Mouse (Mus musculus) CH12.LX (cell line): ENCODE measurements at regions not wholly inside any gene's neighbourhood (a gene's known extent, or its start where the extent isn't known, plus 50 kb on each side); places are given as distances from the start of the nearest gene placed in this dataset.

Source experiments
- DNase-seq: peaks from one replicate; pipeline ENCODE4 v3.0.0-alpha.2; 2013; ENCODE audit errors: extremely low read depth
- H3K27ac ChIP-seq: 2 replicates; pipeline ENCODE4 v1.5.1; 2012; ENCODE audit warnings: low read depth, mild to moderate bottlenecking, control low read depth, moderate library complexity; ENCODE audit not compliant: insufficient read depth
- H3K27me3 ChIP-seq: replicated peaks from 2 replicates; pipeline ENCODE3; 2012; ENCODE audit warnings: inconsistent platforms
- H3K36me3 ChIP-seq, 2 experiments: replicated peaks in 1 of 2; 2 replicates each; pipeline versions ENCODE3 to v1.6.1; 2012; ENCODE audit warnings: inconsistent platforms in 1 of 2, low read length in 1 of 2, mild to moderate bottlenecking in 1 of 2, mixed read lengths in 1 of 2, moderate library complexity in 1 of 2; ENCODE audit not compliant: control insufficient read depth in 1 of 2, insufficient read depth in 1 of 2
- H3K4me1 ChIP-seq, 2 experiments: 2 replicates each; pipeline ENCODE4 v1.6.1; 2012; ENCODE audit warnings: inconsistent platforms in 1 of 2, moderate library complexity in 1 of 2; ENCODE audit not compliant: insufficient read depth in 2 of 2, control insufficient read depth in 1 of 2
- H3K4me2 ChIP-seq: 2 replicates; pipeline ENCODE4 v1.6.1; 2012; ENCODE audit warnings: low read depth, mild to moderate bottlenecking, control low read depth; ENCODE audit not compliant: poor library complexity, insufficient read depth, severe bottlenecking
- H3K4me3 ChIP-seq, 3 experiments: fragments of 150-350 bp in 1 of 3; sonication (generic) in 1 of 3; replicated peaks in 1 of 3; 2 replicates each; pipeline versions ENCODE3 to v1.5.1; 2011 to 2012; ENCODE audit warnings: low read depth in 2 of 3, low read length in 2 of 3, mild to moderate bottlenecking in 2 of 3, moderate library complexity in 2 of 3, control low read depth in 1 of 3, improper control_type of control experiment in 1 of 3, inconsistent platforms in 1 of 3, mixed read lengths in 1 of 3; ENCODE audit not compliant: poor library complexity in 1 of 3
- H3K79me2 ChIP-seq: replicated peaks from 2 replicates; pipeline ENCODE4 v1.6.1; 2012; ENCODE audit warnings: mild to moderate bottlenecking, moderate library complexity; ENCODE audit not compliant: control insufficient read depth, poor library complexity, insufficient read depth, severe bottlenecking; ENCODE audit errors: extremely low read depth
- H3K9ac ChIP-seq: 2 replicates; pipeline ENCODE4 v1.6.1; 2012; ENCODE audit warnings: low read depth, mild to moderate bottlenecking, control low read depth, moderate library complexity; ENCODE audit not compliant: insufficient read depth
- H3K9me3 ChIP-seq: replicated peaks from 2 replicates; pipeline ENCODE3; 2012; ENCODE audit warnings: low read length, inconsistent platforms, mixed read lengths
- CHD1 ChIP-seq: IDR thresholded peaks from 2 replicates; pipeline ENCODE4 v1.6.1; 2012; ENCODE audit warnings: low read depth, low read length, improper control_type of control experiment, inconsistent platforms
- CHD2 ChIP-seq: IDR thresholded peaks from 2 replicates; pipeline ENCODE4 v1.6.1; 2011; ENCODE audit warnings: low read length, improper control_type of control experiment
- CTCF ChIP-seq, 2 experiments: IDR thresholded peaks in 1 of 2; conservative IDR thresholded peaks in 1 of 2; 2 replicates each; pipeline ENCODE4 v1.5.1; 2011 to 2012; ENCODE audit warnings: low read depth in 2 of 2, low read length in 2 of 2, improper control_type of control experiment in 1 of 2, inconsistent platforms in 1 of 2, mild to moderate bottlenecking in 1 of 2, moderate library complexity in 1 of 2
- E2F4 ChIP-seq: IDR thresholded peaks from 2 replicates; pipeline ENCODE4 v1.6.1; 2011; ENCODE audit warnings: low read depth, low read length, improper control_type of control experiment; ENCODE audit not compliant: insufficient replicate concordance
- EP300 ChIP-seq: IDR thresholded peaks from 2 replicates; pipeline ENCODE4 v1.6.1; 2011; ENCODE audit warnings: low read length, improper control_type of control experiment
- GABPA ChIP-seq: IDR thresholded peaks from 2 replicates; pipeline ENCODE4 v1.6.1; 2012; ENCODE audit warnings: low read depth, low read length, improper control_type of control experiment, inconsistent platforms; ENCODE audit not compliant: insufficient replicate concordance
- HCFC1 ChIP-seq: IDR thresholded peaks from 2 replicates; pipeline ENCODE4 v1.6.1; 2012; ENCODE audit warnings: low read depth, mild to moderate bottlenecking, inconsistent platforms, low read length, improper control_type of control experiment
- IRF4 ChIP-seq: IDR thresholded peaks from 2 replicates; pipeline ENCODE4 v1.6.1; 2014; ENCODE audit warnings: low read depth, mild to moderate bottlenecking, inconsistent platforms, low read length, improper control_type of control experiment
- JUN ChIP-seq: IDR thresholded peaks from 2 replicates; pipeline ENCODE4 v1.6.1; 2011; ENCODE audit warnings: low read depth, mild to moderate bottlenecking, low read length, improper control_type of control experiment, moderate library complexity; ENCODE audit not compliant: insufficient read depth
- JUND ChIP-seq: conservative IDR thresholded peaks from 2 replicates; pipeline ENCODE4 v1.6.1; 2011; ENCODE audit warnings: low read depth, low read length, improper control_type of control experiment
- MAFK ChIP-seq: IDR thresholded peaks from 2 replicates; pipeline ENCODE4 v1.6.1; 2011; ENCODE audit warnings: low read length, improper control_type of control experiment; ENCODE audit not compliant: insufficient replicate concordance
- MAX ChIP-seq: IDR thresholded peaks from 2 replicates; pipeline ENCODE4 v1.6.1; 2011; ENCODE audit warnings: low read length, improper control_type of control experiment
- MXI1 ChIP-seq: IDR thresholded peaks from 2 replicates; pipeline ENCODE4 v1.6.1; 2011; ENCODE audit warnings: mild to moderate bottlenecking, low read depth, low read length, improper control_type of control experiment
- MYC ChIP-seq: IDR thresholded peaks from 2 replicates; pipeline ENCODE4 v1.6.1; 2011; ENCODE audit warnings: low read depth, mild to moderate bottlenecking, improper control_type of control experiment, low read length
- NELFE ChIP-seq: IDR thresholded peaks from 2 replicates; pipeline ENCODE4 v1.6.1; 2011; ENCODE audit warnings: low read depth, low read length, improper control_type of control experiment
- NRF1 ChIP-seq: IDR thresholded peaks from 2 replicates; pipeline ENCODE4 v1.6.1; 2014; ENCODE audit warnings: low read depth, mild to moderate bottlenecking, inconsistent platforms, low read length, improper control_type of control experiment, moderate library complexity
- PAX5 ChIP-seq: IDR thresholded peaks from 2 replicates; pipeline ENCODE4 v1.6.1; 2012; ENCODE audit warnings: low read length, inconsistent platforms, mixed read lengths
- POLR2AphosphoS2 ChIP-seq: IDR thresholded peaks from 2 replicates; pipeline ENCODE4 v1.6.1; 2011; ENCODE audit warnings: low read depth, low read length, improper control_type of control experiment
- RAD21 ChIP-seq: IDR thresholded peaks from 2 replicates; pipeline ENCODE4 v1.6.1; 2011; ENCODE audit warnings: low read depth, mild to moderate bottlenecking, low read length, improper control_type of control experiment, moderate library complexity
- RCOR1 ChIP-seq: conservative IDR thresholded peaks from 2 replicates; pipeline ENCODE4 v1.6.1; 2012; ENCODE audit warnings: low read depth, mild to moderate bottlenecking, inconsistent platforms, low read length, improper control_type of control experiment
- TBP ChIP-seq: conservative IDR thresholded peaks from 2 replicates; pipeline ENCODE4 v1.6.1; 2011; ENCODE audit warnings: low read depth, low read length, improper control_type of control experiment
- UBTF ChIP-seq: IDR thresholded peaks from 2 replicates; pipeline ENCODE4 v1.6.1; 2012; ENCODE audit warnings: low read depth, mild to moderate bottlenecking, inconsistent platforms, low read length, improper control_type of control experiment, moderate library complexity
- USF1 ChIP-seq: IDR thresholded peaks from 2 replicates; pipeline ENCODE4 v1.6.1; 2014; ENCODE audit warnings: low read depth, mild to moderate bottlenecking, inconsistent platforms, low read length, improper control_type of control experiment
- ZC3H11A ChIP-seq: IDR thresholded peaks from 2 replicates; pipeline ENCODE4 v1.6.1; 2012; ENCODE audit warnings: low read depth, mild to moderate bottlenecking, inconsistent platforms, low read length, improper control_type of control experiment
- ZKSCAN1 ChIP-seq: IDR thresholded peaks from 2 replicates; pipeline ENCODE4 v1.6.1; 2012; ENCODE audit warnings: low read depth, inconsistent platforms, low read length, improper control_type of control experiment, borderline replicate concordance
- ZMIZ1 ChIP-seq: IDR thresholded peaks from 2 replicates; pipeline ENCODE4 v1.6.1; 2012; ENCODE audit warnings: low read depth, mild to moderate bottlenecking, inconsistent platforms, low read length, improper control_type of control experiment
- ZNF384 ChIP-seq: IDR thresholded peaks from 2 replicates; pipeline ENCODE4 v1.6.1; 2012; ENCODE audit warnings: low read depth, low read length, improper control_type of control experiment, inconsistent platforms
- dilution Hi-C: fragments of 300-500 bp; cut with MboI; formaldehyde crosslinking; loops from 2 replicates; pipeline ENCODE4 v1.14.3; 2020; ENCODE audit warnings: low sequenced_read_pairs; ENCODE audit not compliant: extremely low pct_unique_long_range_greater_than_20kb, extremely low pct_ligation_motif_present
- in situ Hi-C: fragments of 300-500 bp; cut with MboI; formaldehyde crosslinking; loops from 3 replicates; pipeline ENCODE4 v1.14.3; 2019; ENCODE audit warnings: low sequenced_read_pairs, low pct_ligation_motif_present, low pct_unique_long_range_greater_than_20kb, mixed read lengths

GRCm38 (mm10) chr10:97093886-97094285, 385.5 kb upstream of the Dcn start:
- Histone ChIP-seq H3K4me3 (no peak overlapping the region), H3K4me2 (no peak overlapping the region), H3K36me3 (no peaks in the 10 kb centered on the region), H3K27ac (no peak overlapping the region), H3K9ac (no peak overlapping the region), H3K9me3 (no peaks in the 10 kb centered on the region), H3K27me3 (no peaks in the 10 kb centered on the region), H3K4me1 (no peaks in the 10 kb centered on the region), H3K79me2 (no peaks in the 10 kb centered on the region)
- no peak for DNase-seq
- dilution Hi-C loops (no loop called here), in situ Hi-C loops (no loop called here)
- TF ChIP-seq EP300 (no peak), UBTF (no peak), IRF4 (no peak), RAD21 (no peak), JUN (no peak), CHD1 (no peak), TBP (no peak), ZNF384 (no peak), E2F4 (no peak), ZC3H11A (no peak), GABPA (no peak), MXI1 (no peak), HCFC1 (no peak), ZMIZ1 (no peak), JUND (no peak), POLR2AphosphoS2 (no peak), MAX (no peak), RCOR1 (no peak), NRF1 (no peak), MAFK (no peak)

GRCm38 (mm10) chr10:97114501-97114900, 364.9 kb upstream of the Dcn start:
- Histone ChIP-seq H3K27ac (no peak overlapping the region), H3K4me1 (no peaks in the 10 kb centered on the region), H3K9me3 (no peaks in the 10 kb centered on the region), H3K27me3 (no peaks in the 10 kb centered on the region), H3K79me2 (no peaks in the 10 kb centered on the region), H3K4me3 (no peak overlapping the region), H3K9ac (no peak overlapping the region), H3K36me3 (no peaks in the 10 kb centered on the region), H3K4me2 (no peak overlapping the region)
- dilution Hi-C loops = no loop called here
- TF ChIP-seq PAX5 (no peak), EP300 (no peak), NELFE (no peak), ZMIZ1 (no peak), ZKSCAN1 (no peak), RAD21 (no peak), CHD2 (no peak), USF1 (no peak), GABPA (no peak), TBP (no peak), ZC3H11A (no peak), CTCF (conservative IDR thresholded peaks at IDR 0.05 in 1 of 2, IDR thresholded peaks at IDR 0.05 in 1 of 2; ENCODE audit: low read depth in 2 of 2, low read length in 2 of 2) (no peak), HCFC1 (no peak), MAX (no peak), RCOR1 (no peak), MYC (no peak), CHD1 (no peak)
- in situ Hi-C loops = no loop called here
- DNase-seq = no peak
